Mouse (Mus musculus) cortical plate, adult 2 months (tissue): ENCODE data around the gene Xbp1.

Source experiments
- CTCF ChIP-seq: fragments of 200-500 bp; IDR thresholded peaks from 2 replicates; pipeline ENCODE4 v1.5.1; 2011; ENCODE audit warnings: mild to moderate bottlenecking, control low read depth, low read length; ENCODE audit not compliant: insufficient read depth; ENCODE audit errors: extremely low read depth
- POLR2A ChIP-seq: fragments of 200-500 bp; IDR thresholded peaks from 2 replicates; pipeline ENCODE4 v1.6.1; 2011; ENCODE audit warnings: mild to moderate bottlenecking, low read length, control low read depth; ENCODE audit not compliant: insufficient read depth; ENCODE audit errors: extremely low read depth

GRCm38 (mm10) chr11:5567654-5568053, 47.2 kb downstream of the Xbp1 start:
- TF ChIP-seq CTCF (no peak), POLR2A (no peak)
